Mouse (Mus musculus): ENCODE data around the gene Klrd1. TPM values are rescaled to one million over a fixed set of nuclear protein-coding genes. Genes with fewer than 3 reads are reported as not detected.
"Not testable (repeated sequence)": the region's sequence is repeated elsewhere in the genome, so short reads cannot be mapped to it uniquely, and the experiment has no call there.

The Klrd1 gene
- polyA plus RNA-seq (2017; shearing (Covaris generic)): 1 to 10 TPM in 1 of 3 experiments, under 1 TPM in 1, not detected in 1; 0.66 to 7.8 TPM

- ATAC-seq: no peak
Observed at GRCm38 (mm10) chr6:129591508-129591907, at the start of gene Klrd1. Gene Klrd1, plus strand, starts transcription at chr6:129591782.

DNA sequence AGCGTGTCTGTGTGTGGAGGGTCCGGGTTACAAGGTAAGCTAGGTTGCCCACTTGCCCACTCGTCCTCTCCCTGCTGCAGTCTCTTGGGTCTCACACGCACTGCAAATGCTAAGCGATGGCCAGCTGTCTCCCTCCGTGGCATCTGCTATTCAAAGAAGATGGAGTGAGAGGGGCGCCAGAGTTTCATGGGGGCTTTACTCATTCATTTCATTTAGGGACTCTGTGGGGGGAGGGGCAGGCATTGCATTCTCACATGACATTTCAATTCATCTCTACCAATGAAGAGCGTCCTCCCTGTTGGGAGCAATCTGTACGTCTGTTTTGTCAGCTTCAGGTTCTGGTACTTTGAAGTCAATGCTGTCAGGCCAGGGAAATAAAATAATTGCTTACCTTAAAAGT, 49.7 kb upstream of the Klrd1 start:
- no peak for ATAC-seq

DNA sequence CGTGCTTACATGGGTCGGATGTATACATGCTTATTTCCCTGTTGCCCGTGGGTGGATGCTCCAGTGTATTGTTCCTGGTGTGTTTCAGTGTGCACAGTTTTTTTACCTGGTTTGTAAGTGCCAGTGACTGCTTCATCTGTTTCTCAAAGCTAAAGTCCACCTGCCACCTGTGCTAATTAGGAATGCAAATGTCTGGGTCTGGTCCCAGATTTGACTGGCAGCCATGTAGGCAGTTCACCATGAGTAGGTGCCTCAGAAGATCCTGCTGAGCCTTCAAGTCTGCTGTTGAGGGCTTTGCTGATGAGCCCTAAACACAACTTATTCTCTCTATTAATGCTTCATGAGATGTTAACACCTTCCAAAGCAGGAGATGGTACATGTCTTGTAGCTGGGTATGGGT, 49.0 kb upstream of the Klrd1 start:
- ATAC-seq: no peak

DNA sequence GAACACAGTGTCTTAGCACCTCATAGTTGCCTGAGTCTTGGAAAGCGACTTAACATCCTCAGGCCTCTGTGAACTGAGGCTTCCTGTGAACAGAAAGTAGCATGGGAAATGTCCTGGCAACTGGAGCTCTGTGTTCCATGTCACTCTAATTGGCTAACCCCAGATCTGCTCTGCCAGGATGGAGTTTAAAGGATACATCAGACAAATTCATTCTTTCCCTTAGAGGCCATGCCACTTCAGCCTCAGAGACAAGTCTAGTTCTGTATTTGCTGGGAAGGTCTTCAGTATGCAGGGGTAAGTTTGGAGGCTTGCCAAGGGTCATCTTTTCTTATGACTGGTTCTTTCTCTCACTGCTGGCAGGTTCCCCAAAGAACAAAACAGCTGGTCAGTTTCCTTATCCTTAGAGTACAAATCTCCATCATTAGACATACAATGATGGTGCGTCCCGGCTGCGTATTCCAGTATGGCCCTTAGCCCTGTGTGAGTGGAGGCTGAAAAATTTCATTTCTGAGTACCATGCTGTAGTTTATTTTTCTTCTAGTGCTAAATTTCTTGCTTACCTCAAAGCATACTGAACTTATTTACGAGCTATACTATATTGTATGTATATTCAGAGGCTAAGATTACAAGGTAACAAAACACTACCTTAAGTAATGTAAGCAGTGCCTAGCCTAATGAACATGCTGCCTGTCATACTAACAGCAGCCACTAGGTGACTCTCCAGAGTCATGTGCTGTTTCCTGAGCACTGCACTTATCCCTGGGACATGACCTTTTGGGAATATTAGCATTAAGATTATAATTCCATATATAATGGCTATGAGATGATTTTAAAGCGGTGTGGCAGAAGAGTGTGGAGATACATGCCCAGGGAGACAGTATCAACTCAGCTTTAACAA, 47.6 kb upstream of the Klrd1 start:
- peak; percentile 71 for ATAC-seq

- ATAC-seq: no peak
Observed at GRCm38 (mm10) chr6:129547277-129547676, 44.3 kb upstream of the Klrd1 start.

- ATAC-seq: no peak
Observed at GRCm38 (mm10) chr6:129548009-129548408, 43.6 kb upstream of the Klrd1 start.

- ATAC-seq: no peak
Observed at GRCm38 (mm10) chr6:129557298-129558023, 34.1 kb upstream of the Klrd1 start.

DNA sequence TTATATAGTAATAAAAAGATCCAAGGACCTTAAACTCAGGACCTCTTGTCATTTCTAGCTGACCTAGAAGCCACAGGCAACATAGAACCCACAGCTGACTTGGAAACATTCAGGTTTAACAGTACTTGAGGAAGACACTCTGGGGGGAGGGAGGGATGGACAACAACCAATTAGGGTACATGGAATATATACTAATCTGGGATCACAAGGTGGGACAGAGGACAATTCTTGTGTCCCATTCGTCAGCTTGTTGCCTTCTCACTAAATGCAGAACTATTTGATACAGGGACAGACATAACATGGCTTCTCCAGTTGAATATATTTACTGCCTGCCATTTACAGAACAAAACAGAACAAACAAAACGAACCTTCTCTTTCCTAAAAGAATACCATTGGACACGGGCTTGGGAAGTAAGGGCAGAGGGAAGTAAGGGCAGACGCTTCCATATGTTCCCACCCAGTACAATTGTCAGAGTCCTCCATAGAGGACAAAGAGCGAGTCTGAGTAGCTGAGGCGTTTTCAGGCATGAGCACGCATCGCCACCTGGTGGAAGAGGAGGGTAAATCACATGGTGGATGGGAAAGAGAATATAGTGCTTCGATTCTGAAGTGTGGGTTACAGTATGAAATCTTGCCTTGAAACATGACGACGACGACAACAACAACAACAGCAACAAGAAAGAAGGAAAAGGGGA, 32.5 kb upstream of the Klrd1 start:
- ATAC-seq: peak; percentile 82

- ATAC-seq: no peak
Observed at GRCm38 (mm10) chr6:129559641-129560027, 31.9 kb upstream of the Klrd1 start.

DNA sequence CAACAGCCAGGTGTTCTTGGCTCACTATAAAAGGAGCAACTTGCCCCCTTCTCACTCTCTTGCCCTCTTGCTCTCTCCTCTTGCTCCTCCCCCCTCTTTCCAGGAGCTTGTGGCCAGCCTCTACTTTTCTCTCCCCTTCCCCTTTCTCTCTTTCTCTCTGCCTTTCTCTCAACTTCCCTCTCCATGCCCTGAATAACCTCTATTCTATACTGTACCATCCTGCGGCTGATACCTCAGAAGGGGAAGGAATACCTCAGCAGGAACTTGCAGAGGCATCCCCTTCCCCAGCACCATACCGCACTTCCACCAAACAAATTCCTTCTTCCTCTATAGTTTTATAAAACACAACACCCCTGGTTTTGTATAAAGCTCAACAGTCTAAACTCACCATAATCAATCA, 26.3 kb upstream of the Klrd1 start:
- ATAC-seq: no peak

DNA sequence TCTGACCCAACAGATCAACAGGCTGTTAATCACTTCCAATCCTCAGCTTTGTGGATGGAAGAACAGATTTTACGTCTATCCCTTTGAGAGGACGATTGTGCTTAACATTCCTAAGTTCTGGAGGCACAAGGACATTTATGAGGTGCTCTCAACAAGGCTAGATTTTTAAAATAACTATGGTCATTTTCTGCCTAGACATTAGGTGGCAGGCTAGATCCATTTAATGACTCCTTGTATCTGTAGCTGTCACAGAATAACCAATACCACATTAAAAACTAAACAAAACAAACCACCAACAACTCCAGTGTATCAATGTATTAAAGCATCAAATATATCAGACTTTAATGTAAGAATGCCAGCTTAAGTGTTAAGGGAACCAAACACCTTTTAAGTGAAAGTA, 16.3 kb upstream of the Klrd1 start:
- ATAC-seq: no peak

- no peak for ATAC-seq
Observed at GRCm38 (mm10) chr6:129577605-129578004, 14.0 kb upstream of the Klrd1 start, which contains the start of gene Klre1. Gene Klre1, plus strand, starts transcription at chr6:129577905.

DNA sequence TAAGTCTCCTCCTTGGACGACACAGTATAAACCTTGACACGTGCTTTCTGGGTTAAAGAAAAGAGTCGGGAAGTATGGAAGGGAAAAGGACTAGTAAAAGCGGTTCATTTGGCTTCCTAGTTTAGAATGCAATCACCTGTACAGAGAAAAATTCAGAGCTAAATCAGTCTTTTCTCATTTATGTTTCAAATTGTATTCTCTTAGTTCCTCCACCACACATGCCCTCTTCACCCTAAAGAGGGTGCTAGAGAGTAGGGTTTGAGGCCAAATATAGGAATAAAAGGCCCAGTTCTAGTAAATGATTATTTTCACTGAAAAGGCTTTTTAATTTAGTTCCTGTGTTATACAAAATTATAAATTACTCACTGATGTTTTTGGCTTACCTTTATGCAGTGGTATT, 10.3 kb upstream of the Klrd1 start:
- ATAC-seq: no peak

- ATAC-seq: no peak
Observed at GRCm38 (mm10) chr6:129581896-129582295, 9.7 kb upstream of the Klrd1 start.

GRCm38 (mm10) chr6:129583014-129583413, 8.6 kb upstream of the Klrd1 start:
- no peak for ATAC-seq

- ATAC-seq: peak; percentile 54
Observed at GRCm38 (mm10) chr6:129608372-129608771, 16.8 kb downstream of the Klrd1 start.

GRCm38 (mm10) chr6:129623735-129624134, 32.2 kb downstream of the Klrd1 start, which contains the start of gene Klrk1:
Gene Klrk1, minus strand, starts transcription at chr6:129623864.
- ATAC-seq: no peak

DNA sequence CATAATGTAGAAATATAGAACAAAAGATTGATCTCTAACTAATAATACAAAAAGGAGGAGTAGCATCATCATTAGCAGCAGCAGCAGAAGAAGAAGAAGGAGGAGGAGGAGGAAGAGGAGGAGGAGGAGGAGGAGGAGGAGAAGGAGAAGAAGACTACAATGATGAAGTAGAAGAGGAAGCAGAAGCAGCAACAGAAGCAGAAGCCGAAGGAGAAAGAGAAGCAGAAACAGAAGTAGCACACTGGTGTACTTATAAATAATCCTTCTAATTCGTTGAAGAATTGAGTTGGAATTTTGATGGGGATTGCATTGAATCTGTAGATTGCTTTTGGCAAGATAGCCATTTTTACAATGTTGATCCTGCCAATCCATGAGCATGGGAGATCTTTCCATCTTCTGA, 39.5 kb downstream of the Klrd1 start:
- not testable (repeated sequence) for ATAC-seq

- not testable (repeated sequence) for ATAC-seq
Observed at GRCm38 (mm10) chr6:129643237-129643636, 51.7 kb downstream of the Klrd1 start, which contains the start of gene Klrc3. Gene Klrc3, minus strand, starts transcription at chr6:129643337.

DNA sequence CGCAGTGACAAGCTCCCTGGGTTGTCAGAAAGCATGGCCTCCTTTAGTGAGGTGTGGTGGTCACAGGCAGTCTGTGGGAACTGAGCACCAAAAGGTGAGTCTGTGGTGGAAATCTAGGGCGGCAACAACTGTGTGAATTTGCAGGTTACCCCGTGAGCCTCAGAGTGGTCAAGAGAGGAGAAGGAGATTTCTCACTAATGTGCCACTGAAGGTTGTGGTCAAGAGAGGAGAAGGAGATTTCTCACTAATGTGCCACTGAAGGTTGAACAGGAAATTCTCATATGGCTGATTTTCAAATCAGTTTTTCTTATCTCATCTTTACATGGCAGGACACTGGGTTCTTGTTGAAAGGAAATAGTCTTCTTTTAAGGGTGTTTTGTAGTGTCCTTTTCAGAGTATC, 52.5 kb downstream of the Klrd1 start:
- ATAC-seq: not testable (repeated sequence)

All from inflammation-experienced regulatory T-cells, adult 6 months (primary cell).